Mouse (Mus musculus) lung, adult 2 months (tissue): ENCODE results near the gene Rasa2.
A peak's percentile ranks its signal among the peaks of the same experiment; 100 is the strongest.

Experiments
- CTCF ChIP-seq: fragments of 200-500 bp; IDR thresholded peaks from 2 replicates; pipeline ENCODE4 v1.5.1; 2011; ENCODE audit warnings: mild to moderate bottlenecking, low read length, control low read depth; ENCODE audit not compliant: insufficient read depth
- POLR2A ChIP-seq: fragments of 200-500 bp; IDR thresholded peaks from 2 replicates; pipeline ENCODE4 v1.6.1; 2011; ENCODE audit warnings: low read depth, mild to moderate bottlenecking, control low read depth, low read length, borderline replicate concordance; ENCODE audit errors: extremely low read depth

DNA sequence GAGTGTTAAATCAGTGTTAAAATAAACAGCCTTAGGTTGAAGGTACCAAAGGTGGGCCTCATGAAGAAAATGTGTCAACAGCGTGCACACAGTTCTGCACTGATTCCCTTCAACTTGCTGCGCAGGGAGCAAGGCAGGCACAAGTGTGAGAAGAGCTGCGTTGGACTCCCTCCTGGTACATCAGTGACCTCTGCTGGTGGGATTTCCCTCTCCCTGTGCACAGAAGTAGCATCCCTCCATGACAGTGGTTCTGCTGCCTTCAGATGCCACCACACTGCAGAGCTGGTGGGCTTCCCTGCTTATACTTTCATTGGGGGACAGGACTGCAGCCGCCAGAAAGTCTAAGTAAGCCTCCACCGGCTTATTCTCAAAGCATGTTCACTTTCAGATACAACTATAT is 37.2 kb upstream of the Rasa2 start:
- peak; percentile 59; the same call in 1 of the 2 replicates for TF ChIP-seq CTCF
- TF ChIP-seq POLR2A, result no peak
